Mouse (Mus musculus): ENCODE results near the gene Oprl1. TPM values are rescaled to one million over a fixed set of nuclear protein-coding genes. Genes with fewer than 3 reads are reported as not detected.

Gene Oprl1
- polyA plus RNA-seq, 1 experiment from 2014 or later = 82.3 TPM

DNA sequence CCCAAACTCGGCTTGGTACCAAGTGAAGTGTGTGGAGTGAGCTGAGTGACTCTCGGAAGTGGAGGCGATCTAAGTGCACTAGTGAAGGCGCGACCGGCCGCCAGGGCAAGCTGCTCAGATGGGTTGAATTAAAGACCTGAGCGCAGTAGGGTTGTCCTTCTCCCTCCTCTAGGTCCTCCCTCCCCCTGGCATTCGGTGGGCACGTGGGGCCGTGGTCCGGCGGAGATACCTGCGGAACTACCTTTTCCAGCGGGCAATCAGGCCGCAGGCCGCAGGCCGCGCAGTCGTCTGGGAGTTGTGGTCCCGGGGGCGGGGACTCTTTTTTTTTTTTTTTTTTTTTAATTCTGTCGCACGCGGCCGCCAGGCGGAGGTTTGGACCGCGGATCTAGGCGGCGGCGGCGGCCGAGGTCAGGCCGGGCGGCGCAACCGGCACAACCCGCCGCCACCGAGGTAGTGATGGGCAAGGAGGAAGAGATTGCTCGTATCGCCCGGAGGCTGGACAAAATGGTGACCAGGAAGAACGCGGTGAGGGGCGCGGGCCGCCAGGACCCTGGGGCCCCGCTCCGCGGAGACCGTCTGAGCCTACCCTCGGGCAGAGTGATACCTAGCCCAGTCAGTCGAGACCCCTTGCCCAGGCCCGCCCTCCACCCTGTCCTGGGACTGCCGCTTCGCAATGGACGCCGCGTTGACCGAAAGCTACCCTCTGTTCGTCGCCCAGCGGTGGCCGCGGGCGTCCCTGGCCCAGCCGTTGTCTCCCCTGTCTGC, 34.7 kb upstream of the Oprl1 start, which contains the start of gene Tcea2:
Tcea2 (plus strand) TSS at position 360 of the 765 bp plus-strand sequence.
- Histone ChIP-seq H3K4me3 (replicated peaks) (peak within 1 kb of the TSS; percentile 66), H3K27me3 (no peaks in the 10 kb centered on the region), H3K27ac (peak within 1 kb of the TSS; percentile 59), H3K4me2 (replicated peaks) (peak within 1 kb of the TSS; percentile 78), H3K4me1 (replicated peaks) (peaks cover 27% of the 10 kb centered on the region), H3K9me3 (no peaks in the 10 kb centered on the region), H3K9ac (replicated peaks) (peak within 1 kb of the TSS; percentile 87), H3K36me3 (peaks cover 7% of the 10 kb centered on the region; the same call in 1 of the 2 replicates)
- peak; percentile 82 for ATAC-seq
- under 1% methylated on average over 67 of the region's 69 CpGs for WGBS

DNA sequence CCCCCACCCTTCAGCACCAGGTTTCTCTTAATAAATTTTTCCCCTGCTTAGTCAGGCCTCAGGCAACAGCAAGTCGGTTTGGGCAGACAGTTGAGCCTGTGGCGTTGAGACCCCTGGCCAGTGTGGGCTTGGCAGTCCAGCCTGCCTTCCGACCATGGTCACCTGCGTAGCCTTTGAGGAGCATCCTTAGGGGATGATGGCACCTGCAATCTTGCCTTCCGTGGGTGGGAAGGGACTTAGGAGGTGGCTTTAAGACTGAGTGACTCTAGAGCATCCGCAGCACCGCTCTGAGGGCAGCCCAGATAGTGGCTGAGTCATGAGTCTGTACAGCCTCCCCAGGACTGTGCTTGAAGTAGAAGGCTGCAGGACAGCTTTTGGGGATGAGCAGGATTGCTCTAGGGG, 34.1 kb upstream of the Oprl1 start:
- H3K27ac ChIP-seq = peak overlapping the region; percentile 59
- peak overlapping the region; percentile 87 for H3K9ac ChIP-seq (replicated peaks)

DNA sequence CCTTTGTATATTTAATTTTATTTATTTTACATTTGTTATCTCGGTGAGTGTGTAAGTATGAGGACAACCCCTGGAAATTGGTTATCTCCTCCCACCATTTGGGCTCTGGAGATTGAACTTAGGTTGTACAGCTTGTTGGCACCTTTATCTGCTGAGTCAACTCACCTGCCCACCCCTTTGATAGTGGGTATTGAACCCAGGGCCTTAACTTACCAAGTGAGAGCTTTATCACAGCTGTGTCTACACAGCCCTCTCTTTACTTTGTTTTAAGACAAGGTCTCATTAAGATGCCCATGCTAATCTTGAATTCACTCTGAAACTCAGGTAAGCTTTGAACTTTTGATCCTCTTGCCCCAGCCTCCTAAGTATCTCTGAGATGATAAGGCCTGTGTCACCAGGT, 32.8 kb upstream of the Oprl1 start:
- 94% methylated on average over 1 of the region's 1 CpGs for WGBS
- H3K4me2 ChIP-seq (replicated peaks) = no peak overlapping the region
- no peak overlapping the region for H3K9ac ChIP-seq (replicated peaks)
- no peak overlapping the region for H3K4me3 ChIP-seq (replicated peaks)
- peaks cover 19% of the 10 kb centered on the region for H3K4me1 ChIP-seq (replicated peaks)
- peaks cover 20% of the 10 kb centered on the region for H3K36me3 ChIP-seq
- ATAC-seq = no peak
- no peaks in the 10 kb centered on the region for H3K9me3 ChIP-seq
- no peaks in the 10 kb centered on the region for H3K27me3 ChIP-seq
- no peak overlapping the region for H3K27ac ChIP-seq

More for the DNA sequence above, 34.1 kb upstream of the Oprl1 start:
- Histone ChIP-seq H3K36me3 (peaks cover 9% of the 10 kb centered on the region), H3K4me2 (replicated peaks) (peak overlapping the region; percentile 78), H3K4me1 (replicated peaks) (peaks cover 21% of the 10 kb centered on the region), H3K9me3 (no peaks in the 10 kb centered on the region), H3K27me3 (no peaks in the 10 kb centered on the region), H3K4me3 (replicated peaks) (peak overlapping the region; percentile 66)
- ATAC-seq = peak; percentile 44
- 18% methylated on average over 7 of the region's 7 CpGs for WGBS

DNA sequence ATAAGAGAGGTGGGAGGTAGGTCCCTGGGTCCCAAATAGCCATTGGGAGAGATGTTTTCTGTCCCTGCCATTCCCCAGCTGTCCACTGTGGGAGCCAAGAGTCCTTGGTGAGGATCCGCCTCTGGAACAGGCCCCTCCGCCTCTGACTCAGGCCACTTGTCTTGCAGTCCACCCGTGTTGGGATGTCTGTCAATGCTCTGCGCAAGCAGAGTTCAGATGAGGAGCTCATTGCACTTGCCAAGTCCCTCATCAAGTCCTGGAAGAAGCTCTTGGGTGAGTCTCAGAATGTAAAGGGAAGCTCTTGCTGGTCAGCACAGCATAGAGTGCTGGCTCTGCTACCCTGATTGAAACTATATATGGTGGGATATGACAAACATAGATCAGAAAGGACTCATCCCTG, 31.4 kb upstream of the Oprl1 start:
- Histone ChIP-seq H3K27me3 (no peaks in the 10 kb centered on the region), H3K27ac (no peak overlapping the region), H3K36me3 (peaks cover 33% of the 10 kb centered on the region), H3K4me1 (replicated peaks) (peaks cover 19% of the 10 kb centered on the region), H3K9me3 (no peaks in the 10 kb centered on the region), H3K9ac (replicated peaks) (no peak overlapping the region), H3K4me3 (replicated peaks) (no peak overlapping the region), H3K4me2 (replicated peaks) (no peak overlapping the region)
- WGBS = 65% methylated on average over 4 of the region's 4 CpGs
- no peak for ATAC-seq

DNA sequence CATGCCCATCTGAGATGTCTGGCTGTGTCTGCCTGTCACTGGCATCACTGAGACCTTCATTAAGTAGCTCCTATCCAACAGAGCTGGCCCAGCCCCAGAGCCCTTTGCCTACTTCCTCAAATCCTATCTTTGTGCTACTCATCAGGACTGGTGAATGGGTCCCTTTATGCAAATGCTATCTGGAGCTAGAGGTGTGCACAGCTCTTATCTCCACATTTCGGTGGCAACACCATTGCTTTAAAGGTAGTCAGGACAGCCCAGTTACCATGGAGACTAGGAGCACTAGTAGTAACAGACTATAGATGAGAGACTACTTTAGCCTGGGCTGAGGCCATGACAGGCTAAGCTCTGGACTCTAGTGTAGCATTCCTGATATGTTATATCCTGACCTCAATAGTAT, 30.1 kb upstream of the Oprl1 start:
- WGBS = 82% methylated on average over 1 of the region's 1 CpGs
- no peak overlapping the region for H3K27ac ChIP-seq
- no peak for ATAC-seq
- H3K4me1 ChIP-seq (replicated peaks) = peaks cover 14% of the 10 kb centered on the region
- no peak overlapping the region for H3K9ac ChIP-seq (replicated peaks)
- H3K9me3 ChIP-seq = no peaks in the 10 kb centered on the region
- no peak overlapping the region for H3K4me3 ChIP-seq (replicated peaks)
- H3K36me3 ChIP-seq = peaks cover 44% of the 10 kb centered on the region
- no peaks in the 10 kb centered on the region for H3K27me3 ChIP-seq
- no peak overlapping the region for H3K4me2 ChIP-seq (replicated peaks)

DNA sequence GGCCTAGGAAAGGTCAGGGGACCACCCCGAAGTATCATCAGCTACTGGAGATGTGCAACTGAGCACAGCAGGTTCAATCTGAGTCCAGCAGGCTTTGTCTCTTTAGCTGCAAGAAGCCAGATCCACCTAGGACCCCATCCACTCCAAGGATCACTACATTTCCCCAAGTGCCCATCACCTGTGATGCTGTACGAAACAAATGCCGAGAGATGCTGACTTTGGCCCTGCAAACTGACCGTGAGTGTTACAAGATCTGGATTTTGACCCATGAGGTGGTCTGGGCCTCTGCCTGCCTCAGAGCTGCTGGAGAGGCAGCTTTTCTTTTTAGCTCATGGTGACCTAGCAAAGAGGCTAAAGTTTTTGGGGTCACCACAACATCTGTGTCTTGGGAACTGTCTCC, 29.1 kb upstream of the Oprl1 start:
- no peak overlapping the region for H3K4me3 ChIP-seq (replicated peaks)
- peaks cover 44% of the 10 kb centered on the region for H3K36me3 ChIP-seq
- no peak overlapping the region for H3K9ac ChIP-seq (replicated peaks)
- H3K27ac ChIP-seq = no peak overlapping the region
- 89% methylated on average over 4 of the region's 4 CpGs for WGBS
- H3K4me2 ChIP-seq (replicated peaks) = no peak overlapping the region
- H3K9me3 ChIP-seq = no peaks in the 10 kb centered on the region
- peaks cover 10% of the 10 kb centered on the region for H3K4me1 ChIP-seq (replicated peaks)
- H3K27me3 ChIP-seq = no peaks in the 10 kb centered on the region
- ATAC-seq = no peak

DNA sequence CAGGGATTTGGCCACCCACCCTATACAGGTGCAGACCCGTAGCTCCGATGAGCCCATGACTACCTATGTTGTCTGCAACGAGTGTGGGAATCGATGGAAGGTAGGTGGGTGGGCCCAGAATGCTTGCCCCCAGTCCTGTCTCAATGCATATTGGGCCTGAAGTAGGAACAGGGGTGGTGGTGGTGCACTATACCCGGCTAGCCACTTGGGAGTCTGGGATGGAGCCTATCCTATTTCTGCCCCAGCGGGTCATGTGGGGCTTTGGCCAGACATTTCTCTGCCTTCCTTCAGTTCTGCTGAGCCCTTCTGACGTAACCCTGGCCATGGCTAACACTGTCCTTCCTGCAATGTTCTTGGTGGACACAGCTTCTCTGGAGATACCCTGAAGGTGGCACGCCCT, 27.2 kb upstream of the Oprl1 start:
- no peaks in the 10 kb centered on the region for H3K9me3 ChIP-seq
- peaks cover 12% of the 10 kb centered on the region for H3K4me1 ChIP-seq (replicated peaks)
- H3K4me2 ChIP-seq (replicated peaks) = no peak overlapping the region
- no peaks in the 10 kb centered on the region for H3K27me3 ChIP-seq
- no peak overlapping the region for H3K9ac ChIP-seq (replicated peaks)
- 95% methylated on average over 8 of the region's 8 CpGs for WGBS
- ATAC-seq = no peak
- no peak overlapping the region for H3K4me3 ChIP-seq (replicated peaks)
- no peak overlapping the region for H3K27ac ChIP-seq
- H3K36me3 ChIP-seq = peaks cover 44% of the 10 kb centered on the region

DNA sequence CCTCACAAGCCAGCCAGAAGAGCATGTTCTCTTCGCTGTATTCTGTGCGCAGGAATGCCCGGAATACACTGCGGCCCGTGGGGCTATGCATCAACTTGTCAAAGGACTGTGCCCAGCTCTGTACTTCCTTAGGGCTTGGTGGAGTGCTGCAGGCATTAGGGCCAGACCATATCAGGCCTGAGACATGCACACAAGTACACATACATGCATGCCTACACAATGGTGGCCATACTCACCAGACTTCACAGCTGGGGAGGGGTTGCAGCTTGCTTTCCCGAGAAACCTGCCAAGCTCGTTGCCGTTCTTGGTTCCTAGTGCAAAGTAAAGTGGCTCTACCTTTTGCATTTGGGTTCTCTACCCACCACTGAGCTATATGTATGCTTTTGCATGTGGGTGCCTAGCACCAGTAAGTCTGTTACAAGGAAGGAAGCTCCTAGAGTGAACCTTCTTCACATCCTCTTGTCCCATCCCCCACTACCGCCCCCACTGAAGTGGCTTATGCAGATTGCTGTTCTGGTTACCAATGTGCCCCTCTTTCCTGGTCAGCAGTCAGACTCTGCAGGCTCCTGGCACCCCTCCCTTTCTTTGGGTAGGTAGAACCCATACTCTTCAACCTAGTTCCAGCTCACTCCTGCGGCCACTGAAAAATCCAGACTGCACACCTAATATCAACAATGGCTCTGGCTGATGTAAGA, 25.2 kb upstream of the Oprl1 start:
- H3K4me2 ChIP-seq (replicated peaks) = no peak overlapping the region
- H3K9me3 ChIP-seq = no peaks in the 10 kb centered on the region
- no peak overlapping the region for H3K27ac ChIP-seq
- H3K9ac ChIP-seq (replicated peaks) = no peak overlapping the region
- peaks cover 41% of the 10 kb centered on the region for H3K36me3 ChIP-seq
- 93% methylated on average over 10 of the region's 10 CpGs for WGBS
- H3K4me3 ChIP-seq (replicated peaks) = no peak overlapping the region
- H3K27me3 ChIP-seq = peaks cover 2% of the 10 kb centered on the region; the same call in 1 of the 2 replicates
- no peak for ATAC-seq
- peaks cover 26% of the 10 kb centered on the region for H3K4me1 ChIP-seq (replicated peaks)

DNA sequence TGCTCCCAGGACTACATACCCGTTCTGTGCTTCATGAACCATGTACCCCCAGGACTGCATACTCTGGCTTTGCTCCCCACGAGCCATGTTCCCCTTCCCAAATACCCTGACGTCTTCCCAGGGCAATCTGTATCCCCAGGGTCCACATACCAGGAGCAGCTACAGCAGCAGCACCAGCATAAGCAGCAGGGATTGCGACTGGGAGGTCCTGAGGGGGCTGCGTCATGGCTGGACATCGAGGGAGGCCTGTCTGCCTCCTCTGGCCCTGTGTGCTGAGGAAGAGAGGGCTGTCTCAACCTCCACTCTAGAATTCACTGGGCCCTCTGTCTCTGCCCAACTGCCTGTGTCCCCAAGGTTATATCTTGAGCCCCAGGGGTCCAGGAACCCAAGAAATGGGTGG, 23.7 kb upstream of the Oprl1 start:
- no peak for ATAC-seq
- 0 out of 2 replicates have a peak overlapping the region, but pooled peaks have one; percentile 14 for H3K9ac ChIP-seq (replicated peaks)

DNA sequence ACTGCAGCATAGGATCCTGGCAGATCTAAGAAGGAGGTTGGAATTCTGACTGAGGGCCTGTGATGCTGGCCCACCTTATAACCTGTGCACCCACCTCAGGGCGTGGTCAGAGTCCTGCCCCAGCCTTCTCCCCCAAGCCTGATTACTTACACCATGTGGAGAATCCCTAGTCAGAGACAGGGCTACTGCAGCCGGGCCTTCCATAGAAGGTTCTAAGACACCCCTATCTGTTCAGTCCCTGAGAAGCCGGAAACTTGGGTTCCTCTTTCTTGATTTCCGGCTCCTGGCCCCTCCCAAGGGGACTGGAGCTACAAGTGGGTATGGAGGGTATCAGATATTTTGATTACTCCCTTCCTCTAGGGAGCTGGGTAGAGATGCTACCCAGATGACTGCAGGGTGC, 23.2 kb upstream of the Oprl1 start:
- peaks cover 28% of the 10 kb centered on the region for H3K36me3 ChIP-seq
- no peaks in the 10 kb centered on the region for H3K9me3 ChIP-seq
- H3K4me2 ChIP-seq (replicated peaks) = no peak overlapping the region
- H3K9ac ChIP-seq (replicated peaks) = 0 out of 2 replicates have a peak overlapping the region, but pooled peaks have one; percentile 14
- no peak for ATAC-seq
- 91% methylated on average over 4 of the region's 4 CpGs for WGBS
- H3K4me3 ChIP-seq (replicated peaks) = no peak overlapping the region
- H3K27ac ChIP-seq = no peak overlapping the region
- peaks cover 7% of the 10 kb centered on the region; the same call in 1 of the 2 replicates for H3K27me3 ChIP-seq
- peaks cover 26% of the 10 kb centered on the region for H3K4me1 ChIP-seq (replicated peaks)

More for the DNA sequence above, 23.7 kb upstream of the Oprl1 start:
- Histone ChIP-seq H3K4me2 (replicated peaks) (no peak overlapping the region), H3K4me1 (replicated peaks) (peaks cover 26% of the 10 kb centered on the region), H3K27me3 (peaks cover 7% of the 10 kb centered on the region; the same call in 1 of the 2 replicates), H3K36me3 (peaks cover 32% of the 10 kb centered on the region), H3K9me3 (no peaks in the 10 kb centered on the region), H3K27ac (no peak overlapping the region), H3K4me3 (replicated peaks) (no peak overlapping the region)
- WGBS = 89% methylated on average over 6 of the region's 6 CpGs

DNA sequence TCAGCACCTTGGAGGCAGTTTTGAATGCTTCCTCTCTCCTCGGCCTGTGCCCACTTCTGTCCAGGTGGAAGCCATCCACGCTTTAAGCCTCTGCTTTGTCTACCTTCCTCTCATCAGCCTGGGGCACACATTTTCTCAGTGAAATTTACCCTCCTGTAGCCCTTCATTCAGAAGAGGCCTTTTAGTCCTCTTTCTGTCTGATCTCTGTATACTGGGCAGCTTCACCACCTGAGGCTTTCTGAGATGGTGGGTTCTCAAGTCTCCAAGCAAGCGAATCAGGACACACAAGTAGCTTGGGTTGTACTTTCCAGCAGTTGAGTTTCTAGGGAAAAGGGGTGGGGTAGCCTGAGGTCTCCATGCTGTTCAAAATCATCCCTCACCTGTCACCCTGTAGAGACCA, 22.5 kb upstream of the Oprl1 start:
- Histone ChIP-seq H3K4me2 (replicated peaks) (peak overlapping the region; percentile 93), H3K4me1 (replicated peaks) (peaks cover 26% of the 10 kb centered on the region), H3K4me3 (replicated peaks) (no peak overlapping the region), H3K9ac (replicated peaks) (no peak overlapping the region), H3K36me3 (peaks cover 20% of the 10 kb centered on the region), H3K27ac (no peak overlapping the region; the same call in 1 of the 2 replicates), H3K9me3 (no peaks in the 10 kb centered on the region), H3K27me3 (peaks cover 7% of the 10 kb centered on the region; the same call in 1 of the 2 replicates)
- 93% methylated on average over 3 of the region's 3 CpGs for whole genome bisulfite sequencing
- ATAC-seq = no peak

All from midbrain, embryonic 13.5 days (tissue).